Mouse (Mus musculus): Measurements from ENCODE around the gene Fam129c.

- TF ChIP-seq MAX (IDR thresholded peaks at IDR 0.05; ENCODE audit: low read depth) (no peak), POLR2A (IDR thresholded peaks at IDR 0.05; ENCODE audit: insufficient read length, low read depth) (no peak), E2F4 (IDR thresholded peaks at IDR 0.05; ENCODE audit: insufficient read depth) (no peak)
These were observed 17.2 kb upstream of the Fam129c start for GRCm38 (mm10) chr8:71580201-71580600.
